Mouse (Mus musculus) CH12.LX (cell line): ENCODE results near the gene Nudt5. TPM values are rescaled to one million over a fixed set of nuclear protein-coding genes. Genes with fewer than 3 reads are reported as not detected.

ENCODE experiments used
- DNase-seq: peaks from one replicate; pipeline ENCODE4 v3.0.0-alpha.2; 2013; ENCODE audit errors: extremely low read depth
- H3K27ac ChIP-seq: 2 replicates; pipeline ENCODE4 v1.5.1; 2012; ENCODE audit warnings: low read depth, mild to moderate bottlenecking, control low read depth, moderate library complexity; ENCODE audit not compliant: insufficient read depth
- H3K27me3 ChIP-seq: replicated peaks from 2 replicates; pipeline ENCODE3; 2012; ENCODE audit warnings: inconsistent platforms
- H3K36me3 ChIP-seq, 2 experiments: replicated peaks in 1 of 2; 2 replicates each; pipeline versions ENCODE3 to v1.6.1; 2012; ENCODE audit warnings: inconsistent platforms in 1 of 2, low read length in 1 of 2, mild to moderate bottlenecking in 1 of 2, mixed read lengths in 1 of 2, moderate library complexity in 1 of 2; ENCODE audit not compliant: control insufficient read depth in 1 of 2, insufficient read depth in 1 of 2
- H3K4me1 ChIP-seq, 2 experiments: 2 replicates each; pipeline ENCODE4 v1.6.1; 2012; ENCODE audit warnings: inconsistent platforms in 1 of 2, moderate library complexity in 1 of 2; ENCODE audit not compliant: insufficient read depth in 2 of 2, control insufficient read depth in 1 of 2
- H3K4me2 ChIP-seq: 2 replicates; pipeline ENCODE4 v1.6.1; 2012; ENCODE audit warnings: low read depth, mild to moderate bottlenecking, control low read depth; ENCODE audit not compliant: poor library complexity, insufficient read depth, severe bottlenecking
- H3K4me3 ChIP-seq, 3 experiments: fragments of 150-350 bp in 1 of 3; sonication (generic) in 1 of 3; replicated peaks in 1 of 3; 2 replicates each; pipeline versions ENCODE3 to v1.5.1; 2011 to 2012; ENCODE audit warnings: low read depth in 2 of 3, low read length in 2 of 3, mild to moderate bottlenecking in 2 of 3, moderate library complexity in 2 of 3, control low read depth in 1 of 3, improper control_type of control experiment in 1 of 3, inconsistent platforms in 1 of 3, mixed read lengths in 1 of 3; ENCODE audit not compliant: poor library complexity in 1 of 3
- H3K79me2 ChIP-seq: replicated peaks from 2 replicates; pipeline ENCODE4 v1.6.1; 2012; ENCODE audit warnings: mild to moderate bottlenecking, moderate library complexity; ENCODE audit not compliant: control insufficient read depth, poor library complexity, insufficient read depth, severe bottlenecking; ENCODE audit errors: extremely low read depth
- H3K9ac ChIP-seq: 2 replicates; pipeline ENCODE4 v1.6.1; 2012; ENCODE audit warnings: low read depth, mild to moderate bottlenecking, control low read depth, moderate library complexity; ENCODE audit not compliant: insufficient read depth
- H3K9me3 ChIP-seq: replicated peaks from 2 replicates; pipeline ENCODE3; 2012; ENCODE audit warnings: low read length, inconsistent platforms, mixed read lengths
- CHD1 ChIP-seq: IDR thresholded peaks from 2 replicates; pipeline ENCODE4 v1.6.1; 2012; ENCODE audit warnings: low read depth, low read length, improper control_type of control experiment, inconsistent platforms
- E2F4 ChIP-seq: IDR thresholded peaks from 2 replicates; pipeline ENCODE4 v1.6.1; 2011; ENCODE audit warnings: low read depth, low read length, improper control_type of control experiment; ENCODE audit not compliant: insufficient replicate concordance
- ETS1 ChIP-seq: conservative IDR thresholded peaks from 2 replicates; pipeline ENCODE4 v1.6.1; 2012; ENCODE audit warnings: low read depth, mild to moderate bottlenecking, inconsistent platforms, low read length, improper control_type of control experiment, moderate library complexity
- GABPA ChIP-seq: IDR thresholded peaks from 2 replicates; pipeline ENCODE4 v1.6.1; 2012; ENCODE audit warnings: low read depth, low read length, improper control_type of control experiment, inconsistent platforms; ENCODE audit not compliant: insufficient replicate concordance
- MAZ ChIP-seq: IDR thresholded peaks from 2 replicates; pipeline ENCODE4 v1.6.1; 2012; ENCODE audit warnings: low read depth, mild to moderate bottlenecking, inconsistent platforms, low read length, improper control_type of control experiment, moderate library complexity
- MXI1 ChIP-seq: IDR thresholded peaks from 2 replicates; pipeline ENCODE4 v1.6.1; 2011; ENCODE audit warnings: mild to moderate bottlenecking, low read depth, low read length, improper control_type of control experiment
- PAX5 ChIP-seq: IDR thresholded peaks from 2 replicates; pipeline ENCODE4 v1.6.1; 2012; ENCODE audit warnings: low read length, inconsistent platforms, mixed read lengths
- TBP ChIP-seq: conservative IDR thresholded peaks from 2 replicates; pipeline ENCODE4 v1.6.1; 2011; ENCODE audit warnings: low read depth, low read length, improper control_type of control experiment
- TCF12 ChIP-seq: IDR thresholded peaks from 2 replicates; pipeline ENCODE4 v1.6.1; 2014; ENCODE audit warnings: low read depth, mild to moderate bottlenecking, inconsistent platforms, low read length, improper control_type of control experiment
- USF1 ChIP-seq: IDR thresholded peaks from 2 replicates; pipeline ENCODE4 v1.6.1; 2014; ENCODE audit warnings: low read depth, mild to moderate bottlenecking, inconsistent platforms, low read length, improper control_type of control experiment
- USF2 ChIP-seq: conservative IDR thresholded peaks from 2 replicates; pipeline ENCODE4 v1.6.1; 2011; ENCODE audit warnings: low read depth, low read length, improper control_type of control experiment
- dilution Hi-C: fragments of 300-500 bp; cut with MboI; formaldehyde crosslinking; loops from 2 replicates; pipeline ENCODE4 v1.14.3; 2020; ENCODE audit warnings: low sequenced_read_pairs; ENCODE audit not compliant: extremely low pct_unique_long_range_greater_than_20kb, extremely low pct_ligation_motif_present
- in situ Hi-C: fragments of 300-500 bp; cut with MboI; formaldehyde crosslinking; loops from 3 replicates; pipeline ENCODE4 v1.14.3; 2019; ENCODE audit warnings: low sequenced_read_pairs, low pct_ligation_motif_present, low pct_unique_long_range_greater_than_20kb, mixed read lengths
- polyA plus RNA-seq: library from polyadenylated mRNA; unstranded; fragments of >175 nt; gene quantifications from 2 replicates; pipeline ENCODE4 v1.2.1, GENCODE M21; 2012; ENCODE audit warnings: low read depth; ENCODE audit not compliant: insufficient read length
- total RNA-seq, 2 experiments: library from RNA; depleted of rRNA; stranded (reverse); fragments of 300-350 nt in 1 of 2; fragments of >200 nt in 1 of 2; gene quantifications; 2 replicates each; pipeline ENCODE4 v1.2.3; 2012 to 2014

Nudt5 gene
- total and polyA plus RNA-seq, 3 experiments = 102 to 245 (median 128) TPM

DNA sequence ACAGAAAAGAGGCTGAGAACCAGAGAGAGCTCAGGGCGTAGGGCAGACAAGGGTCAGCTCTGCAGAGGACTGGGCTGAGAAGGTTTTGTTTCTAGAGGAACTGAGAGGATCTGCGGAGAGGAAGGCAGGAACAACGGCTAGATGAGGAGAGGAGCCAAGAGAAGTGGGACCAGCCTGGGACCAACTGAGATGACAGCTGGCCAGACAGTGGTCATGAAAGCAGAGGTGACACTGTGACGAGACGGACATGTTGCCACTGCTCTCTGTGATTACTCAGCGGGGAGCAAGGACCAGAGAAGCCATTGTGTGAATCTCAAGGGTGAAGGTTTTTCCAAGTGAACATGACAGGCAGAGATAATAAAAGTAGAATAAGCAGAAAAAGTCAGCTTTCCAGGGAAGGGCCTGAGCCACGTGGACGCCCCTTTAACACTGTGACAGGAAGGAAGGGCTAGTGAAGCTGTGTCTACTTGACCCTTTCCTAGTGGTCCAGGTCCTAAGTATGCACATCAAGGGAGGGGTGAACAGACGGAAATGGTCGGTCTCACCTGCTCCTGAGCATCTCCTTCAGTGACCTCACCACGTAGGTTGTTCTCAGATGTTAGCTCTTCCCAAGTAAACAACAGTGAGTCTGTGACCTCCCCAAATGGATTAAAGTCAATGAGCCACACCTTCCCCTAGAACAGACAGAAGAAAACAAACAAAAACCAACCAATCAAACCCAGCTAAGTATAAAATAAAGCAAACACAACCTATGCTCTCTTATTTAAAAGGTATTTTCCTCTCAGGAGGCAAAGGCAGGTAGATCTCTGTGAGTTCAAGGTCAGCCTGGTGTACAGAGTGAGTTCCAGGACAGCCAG, 46.8 kb upstream of the Nudt5 start:
- H3K27me3 ChIP-seq = no peaks in the 10 kb centered on the region
- no peaks in the 10 kb centered on the region for H3K79me2 ChIP-seq
- peaks cover 0 to 12% of the 10 kb centered on the region in 2 experiments; a peak in 2 of 4 replicates for H3K4me1 ChIP-seq
- H3K4me3 ChIP-seq = no peak overlapping the region
- no peak overlapping the region for H3K9ac ChIP-seq
- H3K4me2 ChIP-seq = no peak overlapping the region
- H3K9me3 ChIP-seq = peaks cover 14% of the 10 kb centered on the region
- no peak for TF ChIP-seq TBP
- TF ChIP-seq USF1 = no peak
- TF ChIP-seq E2F4 = no peak
- TF ChIP-seq USF2 = no peak
- no peak for TF ChIP-seq PAX5
- TF ChIP-seq GABPA = no peak
- H3K36me3 ChIP-seq = peaks cover 61 to 85% of the 10 kb centered on the region in 2 experiments
- dilution Hi-C loops (no loop called here), in situ Hi-C loops (no loop called here)
- H3K27ac ChIP-seq = no peak overlapping the region
- no peak for DNase-seq

GRCm38 (mm10) chr2:5801182-5801640, 43.6 kb upstream of the Nudt5 start:
- peaks cover 14% of the 10 kb centered on the region for H3K9me3 ChIP-seq
- DNase-seq = no peak
- peaks cover 47 to 70% of the 10 kb centered on the region in 2 experiments for H3K36me3 ChIP-seq
- no peak overlapping the region for H3K4me2 ChIP-seq
- in situ Hi-C loops (loop anchor here (5.0 to 25.0 kb wide), 4 partner anchors 86 to 714 kb away; partner anchors contain the start of gene Camk1d), dilution Hi-C loops (no loop called here)
- H3K9ac ChIP-seq = no peak overlapping the region
- H3K4me1 ChIP-seq = peaks cover 13 to 41% of the 10 kb centered on the region in 2 experiments
- H3K27me3 ChIP-seq = no peaks in the 10 kb centered on the region
- no peak overlapping the region for H3K27ac ChIP-seq
- no peaks in the 10 kb centered on the region for H3K79me2 ChIP-seq
- TF ChIP-seq MXI1 = no peak
- no peak for TF ChIP-seq TCF12
- TF ChIP-seq CHD1 = no peak
- TF ChIP-seq USF1 = no peak
- no peak for TF ChIP-seq MAZ
- TF ChIP-seq ETS1 = no peak
- no peak for TF ChIP-seq PAX5
- H3K4me3 ChIP-seq = no peak overlapping the region
